Mouse (Mus musculus) midbrain, embryonic 13.5 days (tissue): Measurements from ENCODE around the gene Dpysl4. TPM values are rescaled to one million over a fixed set of nuclear protein-coding genes. Genes with fewer than 3 reads are reported as not detected.

Source experiments
- ATAC-seq: fragments of 200-750 bp; cut with Nextera tagmentation; 2 replicates; pipeline ENCODE4 v1.8.0; 2017; ENCODE audit warnings: mild to moderate bottlenecking, moderate TSS enrichment, moderate library complexity
- H3K27ac ChIP-seq: fragments of 300-500 bp; sonication (generic); 2 replicates; pipeline ENCODE4 v1.5.1; 2015; ENCODE audit warnings: inconsistent platforms, mild to moderate bottlenecking, moderate library complexity
- H3K27me3 ChIP-seq: fragments of 300-500 bp; sonication (generic); 2 replicates; pipeline ENCODE4 v1.6.1; 2015; ENCODE audit warnings: mild to moderate bottlenecking, inconsistent platforms
- H3K36me3 ChIP-seq: fragments of 300-500 bp; sonication (generic); 2 replicates; pipeline ENCODE4 v1.6.1; 2015; ENCODE audit warnings: mild to moderate bottlenecking, inconsistent platforms
- H3K4me1 ChIP-seq: fragments of 300-500 bp; sonication (generic); replicated peaks from 2 replicates; pipeline ENCODE4 v1.6.1; 2015; ENCODE audit warnings: inconsistent platforms
- H3K4me2 ChIP-seq: fragments of 300-500 bp; sonication (generic); replicated peaks from 2 replicates; pipeline ENCODE4 v1.6.1; 2015; ENCODE audit warnings: moderate library complexity, mild to moderate bottlenecking, inconsistent platforms
- H3K4me3 ChIP-seq: fragments of 300-500 bp; sonication (generic); replicated peaks from 2 replicates; pipeline ENCODE4 v1.5.1; 2015; ENCODE audit warnings: mild to moderate bottlenecking, inconsistent platforms
- H3K9ac ChIP-seq: fragments of 300-500 bp; sonication (generic); replicated peaks from 2 replicates; pipeline ENCODE4 v1.6.1; 2015; ENCODE audit warnings: mild to moderate bottlenecking, inconsistent platforms
- H3K9me3 ChIP-seq: fragments of 300-500 bp; sonication (generic); 2 replicates; pipeline ENCODE4 v1.6.1; 2016; ENCODE audit warnings: mild to moderate bottlenecking, inconsistent platforms
- WGBS: fragments of 180-500 bp; shearing (Covaris S2); methylation state at CpG from one replicate; pipeline ENCODE4 v1.1.7; 2015; 5-methylcytosine and 5-hydroxymethylcytosine counted together
- polyA plus RNA-seq: library from polyadenylated mRNA; unstranded; fragments of >200 nt; fragmentation: Nextera tagmentation; extraction: Ambion mirVana; gene quantifications from 2 replicates; pipeline ENCODE4 v1.2.1, GENCODE M21; 2015

Gene Dpysl4
- polyA plus RNA-seq: 224 and 225 TPM in 2 replicates

DNA sequence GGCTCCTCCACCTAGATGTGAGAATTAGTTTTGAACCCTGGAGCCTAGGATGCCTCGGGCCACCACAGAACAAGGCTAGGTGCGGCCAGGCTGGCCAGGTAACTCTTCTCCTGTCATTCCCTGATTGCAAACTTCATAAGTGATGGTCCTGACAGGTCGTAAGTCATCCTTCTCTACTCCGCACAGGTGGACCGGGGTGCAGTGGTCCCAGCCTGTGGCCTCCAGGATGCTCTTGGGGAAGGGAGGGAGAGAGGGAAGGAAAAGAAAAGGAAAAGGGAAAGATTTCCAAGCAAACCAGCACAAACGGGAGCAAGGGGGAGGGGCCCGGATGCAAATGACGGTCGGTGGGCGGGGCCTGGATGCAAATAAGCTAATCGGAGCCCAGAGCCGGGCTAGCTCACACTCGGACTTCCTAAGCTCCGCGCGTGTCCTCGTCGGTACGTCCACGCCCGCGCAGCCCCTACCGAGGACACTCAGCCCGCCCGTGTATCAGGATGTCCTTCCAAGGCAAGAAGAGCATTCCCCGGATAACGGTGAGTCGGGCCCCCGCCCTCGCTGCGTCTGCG lies at the start of gene Dpysl4:
TSS of gene Dpysl4 (plus strand) at position 373 of the 566 bp plus-strand sequence.
- WGBS: 5% methylated on average over 32 of the region's 32 CpGs

DNA sequence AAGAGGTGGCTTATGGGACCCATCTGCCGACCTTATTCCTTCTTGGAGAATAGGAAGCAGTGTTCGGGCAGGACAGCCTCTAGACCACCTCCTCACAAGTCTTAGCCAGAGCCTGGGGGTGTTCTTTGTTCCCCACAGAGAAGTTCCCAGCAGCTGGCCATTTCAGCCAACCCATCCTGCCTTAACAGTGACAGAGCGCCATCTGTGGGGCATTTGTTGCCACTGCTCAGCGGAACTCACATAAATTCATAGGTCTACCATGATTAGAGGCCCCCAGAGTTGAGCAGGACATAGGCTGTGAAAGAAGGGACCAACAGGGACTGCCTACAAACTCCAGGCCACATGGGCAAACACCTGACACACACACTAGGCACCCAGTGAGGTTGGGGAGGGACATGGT lies 22.4 kb upstream of the Dpysl4 start:
- no peak for ATAC-seq
- 46% methylated on average over 4 of the region's 4 CpGs for WGBS
- H3K4me2 ChIP-seq: no peak overlapping the region
- no peak overlapping the region for H3K27ac ChIP-seq
- H3K4me3 ChIP-seq: no peak overlapping the region
- H3K9ac ChIP-seq: no peak overlapping the region
- H3K27me3 ChIP-seq: no peaks in the 10 kb centered on the region
- no peaks in the 10 kb centered on the region for H3K9me3 ChIP-seq
- no peaks in the 10 kb centered on the region for H3K4me1 ChIP-seq
- H3K36me3 ChIP-seq: no peaks in the 10 kb centered on the region

More for the DNA sequence above, at the start of gene Dpysl4:
- Histone ChIP-seq H3K36me3 (peaks cover 22% of the 10 kb centered on the region), H3K4me3 (peak within 1 kb of the TSS; percentile 82), H3K27me3 (peaks cover 6% of the 10 kb centered on the region; the same call in 1 of the 2 replicates), H3K9me3 (no peaks in the 10 kb centered on the region), H3K27ac (peak within 1 kb of the TSS; percentile 84), H3K9ac (peak within 1 kb of the TSS; percentile 97), H3K4me1 (peaks cover 47% of the 10 kb centered on the region), H3K4me2 (peak within 1 kb of the TSS; percentile 81)
- peak; percentile 88 for ATAC-seq

DNA sequence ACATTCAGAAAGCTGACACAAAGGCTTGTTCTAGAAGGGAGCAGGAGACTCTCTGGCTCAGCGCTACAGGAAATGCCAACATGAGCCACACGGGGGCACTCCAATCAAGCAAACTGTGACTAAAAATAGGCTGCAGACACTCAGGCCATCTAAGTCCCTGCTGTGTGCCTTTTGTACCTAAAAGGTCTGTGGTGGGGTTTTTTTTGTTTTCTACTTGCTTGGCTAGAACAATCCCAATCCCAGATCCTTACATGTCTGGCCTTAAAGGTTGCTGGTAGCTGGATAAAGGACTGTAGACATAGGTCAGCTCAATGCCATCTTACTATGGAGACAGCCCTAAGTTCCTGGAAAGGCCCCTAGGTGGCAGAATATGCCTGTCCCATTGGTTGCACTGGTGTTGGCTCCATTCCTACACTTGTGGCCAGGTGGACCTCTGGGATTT lies 17.6 kb upstream of the Dpysl4 start:
- Histone ChIP-seq H3K4me1 (no peaks in the 10 kb centered on the region), H3K27me3 (no peaks in the 10 kb centered on the region), H3K4me3 (no peak overlapping the region), H3K9ac (no peak overlapping the region), H3K4me2 (no peak overlapping the region), H3K36me3 (no peaks in the 10 kb centered on the region), H3K27ac (no peak overlapping the region), H3K9me3 (no peaks in the 10 kb centered on the region)
- peak; percentile 88 for ATAC-seq
- WGBS: 0% methylated on average over 2 of the region's 2 CpGs

DNA sequence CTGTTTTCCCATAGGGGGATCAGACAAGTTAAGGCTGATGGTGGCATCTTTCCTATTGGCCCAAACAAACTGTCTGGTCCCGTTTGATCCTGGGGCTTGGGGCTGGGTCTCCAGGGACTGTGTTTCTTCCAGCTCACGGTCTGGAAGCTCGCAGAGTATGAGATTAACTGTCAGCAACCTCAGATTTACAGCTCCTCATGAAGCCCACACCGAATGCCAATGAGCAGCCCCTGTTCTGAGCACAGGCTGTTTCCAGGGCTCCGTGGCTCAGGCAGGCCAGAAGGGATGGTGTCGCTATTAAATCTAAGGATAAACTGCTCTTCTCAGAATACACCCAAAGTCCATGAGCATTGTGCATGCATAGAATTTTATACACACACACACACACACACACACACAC lies 11.6 kb upstream of the Dpysl4 start:
- Histone ChIP-seq H3K4me1 (peaks cover 54% of the 10 kb centered on the region), H3K4me2 (no peak overlapping the region), H3K36me3 (no peaks in the 10 kb centered on the region), H3K27ac (peak overlapping the region; percentile 67), H3K9ac (no peak overlapping the region), H3K4me3 (no peak overlapping the region), H3K27me3 (no peaks in the 10 kb centered on the region), H3K9me3 (no peaks in the 10 kb centered on the region)
- 0 out of 2 replicates have a peak, but pooled peaks have one; percentile 40 for ATAC-seq
- WGBS: 21% methylated on average over 6 of the region's 6 CpGs

DNA sequence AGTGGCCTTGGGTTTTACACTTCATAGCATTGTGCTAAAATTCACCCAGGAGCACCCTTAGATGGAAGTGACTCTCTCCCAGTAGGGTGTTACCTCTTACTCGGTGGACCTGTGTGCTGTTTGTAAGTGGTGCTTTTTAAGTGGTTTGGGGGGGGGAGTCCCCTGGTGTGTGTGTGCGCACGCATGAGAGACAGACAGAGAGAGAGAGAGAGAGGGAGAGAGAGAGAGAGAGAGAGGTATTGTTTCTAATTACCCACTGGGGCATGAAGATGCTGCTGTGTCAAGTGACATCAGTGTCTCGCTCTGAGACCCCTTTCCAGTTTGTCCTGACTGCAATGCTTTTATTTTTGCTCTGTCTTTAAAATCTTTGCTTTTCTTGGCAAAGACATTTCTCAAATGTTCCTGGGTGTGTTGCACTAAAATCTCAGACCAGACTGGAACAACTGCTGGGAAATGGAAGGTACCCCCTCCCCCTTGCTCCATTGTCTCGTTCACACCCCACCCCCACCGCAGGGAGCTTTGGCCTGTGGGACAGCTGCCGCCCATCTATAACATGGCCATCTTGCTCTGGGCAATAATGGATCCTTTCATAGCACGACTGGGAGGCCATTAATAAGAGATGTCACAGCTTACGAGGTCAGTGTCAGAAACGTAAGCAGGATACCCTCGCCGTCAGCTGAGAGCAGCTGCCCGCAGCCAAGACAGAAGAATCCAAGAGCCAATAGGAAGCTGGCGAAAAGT lies 10.6 kb upstream of the Dpysl4 start:
- Histone ChIP-seq H3K4me3 (no peak overlapping the region), H3K9me3 (no peaks in the 10 kb centered on the region), H3K9ac (no peak overlapping the region), H3K27ac (peak overlapping the region; percentile 67), H3K4me2 (peak overlapping the region; percentile 4; the same call in 1 of the 2 replicates), H3K4me1 (peaks cover 54% of the 10 kb centered on the region), H3K27me3 (no peaks in the 10 kb centered on the region), H3K36me3 (no peaks in the 10 kb centered on the region)
- 18% methylated on average over 14 of the region's 14 CpGs for WGBS
- peak; percentile 35; the same call in 1 of the 2 replicates for ATAC-seq

DNA sequence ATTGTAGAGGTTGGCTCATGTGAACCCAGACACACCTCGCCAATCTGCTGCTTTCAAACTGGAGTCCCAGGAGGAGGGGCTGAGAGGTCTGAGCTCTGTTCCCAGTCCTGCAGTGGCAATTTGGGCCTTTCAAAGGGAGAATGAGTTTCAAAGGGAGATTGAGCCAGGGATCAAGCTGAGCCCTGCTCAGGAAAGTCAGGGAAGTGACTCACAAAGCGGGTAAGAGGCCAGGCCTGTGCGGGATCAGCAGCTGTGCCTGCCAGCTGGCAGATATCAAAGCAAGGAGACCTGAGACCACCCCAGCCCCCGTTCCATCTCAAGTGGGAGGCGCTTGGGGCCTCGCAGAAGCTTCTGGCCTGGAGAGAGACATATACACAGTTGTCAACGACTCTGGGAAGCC lies 8.5 kb upstream of the Dpysl4 start:
- no peak overlapping the region for H3K4me3 ChIP-seq
- no peaks in the 10 kb centered on the region for H3K9me3 ChIP-seq
- H3K4me2 ChIP-seq: no peak overlapping the region
- ATAC-seq: peak; percentile 12; the same call in 1 of the 2 replicates
- peak overlapping the region; percentile 59 for H3K27ac ChIP-seq
- H3K36me3 ChIP-seq: no peaks in the 10 kb centered on the region
- H3K9ac ChIP-seq: no peak overlapping the region
- WGBS: 11% methylated on average over 7 of the region's 7 CpGs
- peaks cover 2% of the 10 kb centered on the region; the same call in 1 of the 2 replicates for H3K27me3 ChIP-seq
- peaks cover 57% of the 10 kb centered on the region for H3K4me1 ChIP-seq

DNA sequence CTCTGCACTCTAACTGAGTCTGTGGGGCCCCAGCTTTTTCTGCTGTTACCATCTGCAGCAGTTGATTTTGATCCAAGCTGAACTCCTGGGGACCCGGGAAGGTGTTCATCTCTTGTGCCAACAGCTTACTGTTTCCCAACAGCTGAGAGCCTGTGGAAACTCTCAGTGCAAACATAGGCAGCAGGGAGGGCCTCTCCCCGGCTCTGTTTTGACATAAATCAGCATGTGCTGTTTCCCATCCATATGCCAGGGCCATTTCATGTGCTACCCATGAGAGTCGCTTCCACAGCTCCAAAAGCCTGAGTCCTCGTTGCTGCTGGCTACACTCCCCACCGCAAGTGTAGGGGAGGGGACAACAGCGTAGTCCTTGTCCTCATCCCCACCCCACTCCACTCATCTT lies 7.6 kb upstream of the Dpysl4 start:
- 54% methylated on average over 6 of the region's 6 CpGs for WGBS
- Histone ChIP-seq H3K4me2 (no peak overlapping the region), H3K27ac (peak overlapping the region; percentile 59; the same call in 1 of the 2 replicates), H3K4me1 (peaks cover 57% of the 10 kb centered on the region), H3K9ac (no peak overlapping the region), H3K4me3 (no peak overlapping the region), H3K27me3 (peaks cover 3% of the 10 kb centered on the region; the same call in 1 of the 2 replicates), H3K36me3 (no peaks in the 10 kb centered on the region), H3K9me3 (no peaks in the 10 kb centered on the region)
- no peak for ATAC-seq

DNA sequence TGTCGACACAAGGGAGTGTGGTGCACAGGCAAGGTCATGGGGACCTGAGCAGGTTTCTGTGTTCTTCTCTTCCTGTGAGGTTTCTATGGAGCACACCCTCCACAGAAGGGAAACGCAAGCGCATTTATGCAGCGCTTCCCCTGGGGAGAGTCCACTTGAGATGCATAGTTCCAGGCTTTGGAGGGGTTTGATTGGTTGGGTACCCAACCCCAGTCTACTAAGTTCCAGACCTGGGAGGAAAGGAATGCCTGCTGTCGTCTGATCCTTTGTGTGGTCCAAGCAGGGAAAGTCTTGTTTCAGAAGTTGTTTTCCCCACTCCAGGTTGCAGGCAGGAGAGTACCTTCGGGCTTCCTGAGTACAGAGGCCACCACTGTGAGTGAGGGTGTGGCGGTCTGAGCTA lies 6.7 kb upstream of the Dpysl4 start:
- Histone ChIP-seq H3K4me1 (peaks cover 53% of the 10 kb centered on the region), H3K9me3 (no peaks in the 10 kb centered on the region), H3K27me3 (peaks cover 3% of the 10 kb centered on the region; the same call in 1 of the 2 replicates), H3K4me2 (no peak overlapping the region), H3K27ac (no peak overlapping the region), H3K36me3 (no peaks in the 10 kb centered on the region), H3K9ac (no peak overlapping the region), H3K4me3 (no peak overlapping the region)
- 77% methylated on average over 7 of the region's 7 CpGs for WGBS
- no peak for ATAC-seq

DNA sequence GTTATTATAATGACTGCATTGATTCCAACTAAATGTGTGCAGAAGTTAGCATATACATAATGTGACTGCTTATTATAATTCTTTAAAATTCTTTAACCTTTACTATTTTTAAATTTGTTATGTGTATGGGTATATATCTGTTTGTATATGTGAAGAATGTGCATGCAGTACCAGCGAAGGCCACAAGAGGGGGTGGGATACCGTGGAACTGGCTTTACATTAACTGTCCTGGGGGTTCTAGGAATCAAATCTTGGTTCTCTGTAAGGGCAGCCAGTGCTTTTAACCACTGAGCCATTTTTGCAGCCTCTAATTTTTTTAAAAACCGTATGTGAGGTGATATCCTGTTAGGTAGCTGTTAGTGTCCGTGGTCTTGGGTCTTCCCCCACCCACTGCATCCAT lies 5.1 kb upstream of the Dpysl4 start:
- H3K4me2 ChIP-seq: no peak overlapping the region
- peaks cover 41% of the 10 kb centered on the region for H3K4me1 ChIP-seq
- H3K27ac ChIP-seq: no peak overlapping the region
- H3K36me3 ChIP-seq: no peaks in the 10 kb centered on the region
- no peak for ATAC-seq
- peaks cover 6% of the 10 kb centered on the region; the same call in 1 of the 2 replicates for H3K27me3 ChIP-seq
- 72% methylated on average over 4 of the region's 4 CpGs for WGBS
- no peak overlapping the region for H3K4me3 ChIP-seq
- no peaks in the 10 kb centered on the region for H3K9me3 ChIP-seq
- H3K9ac ChIP-seq: no peak overlapping the region

DNA sequence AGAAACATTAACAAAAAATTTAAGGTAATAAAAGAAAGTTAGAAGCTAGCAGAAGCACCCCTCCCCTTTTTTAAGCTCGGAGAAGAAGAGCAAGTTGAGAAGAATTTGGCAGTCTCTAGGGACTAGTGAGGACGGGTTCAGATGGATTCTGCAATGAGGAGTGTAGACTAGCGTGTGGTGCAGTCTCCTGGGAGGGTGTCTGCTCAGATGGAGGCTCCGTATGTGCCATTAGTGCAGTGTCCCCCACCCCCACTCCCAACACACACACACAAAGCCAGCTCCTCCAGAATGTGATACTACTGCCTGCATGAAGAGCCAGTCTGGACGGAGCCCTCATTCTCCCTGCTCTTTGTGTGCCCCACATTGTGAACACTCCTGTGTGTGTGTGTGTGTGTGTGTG lies 4.6 kb upstream of the Dpysl4 start:
- no peak for ATAC-seq
- Histone ChIP-seq H3K4me3 (no peak overlapping the region), H3K36me3 (no peaks in the 10 kb centered on the region), H3K4me2 (no peak overlapping the region), H3K27ac (no peak overlapping the region), H3K9me3 (no peaks in the 10 kb centered on the region), H3K4me1 (peaks cover 37% of the 10 kb centered on the region), H3K9ac (no peak overlapping the region), H3K27me3 (peaks cover 6% of the 10 kb centered on the region; the same call in 1 of the 2 replicates)
- WGBS: 61% methylated on average over 5 of the region's 5 CpGs

DNA sequence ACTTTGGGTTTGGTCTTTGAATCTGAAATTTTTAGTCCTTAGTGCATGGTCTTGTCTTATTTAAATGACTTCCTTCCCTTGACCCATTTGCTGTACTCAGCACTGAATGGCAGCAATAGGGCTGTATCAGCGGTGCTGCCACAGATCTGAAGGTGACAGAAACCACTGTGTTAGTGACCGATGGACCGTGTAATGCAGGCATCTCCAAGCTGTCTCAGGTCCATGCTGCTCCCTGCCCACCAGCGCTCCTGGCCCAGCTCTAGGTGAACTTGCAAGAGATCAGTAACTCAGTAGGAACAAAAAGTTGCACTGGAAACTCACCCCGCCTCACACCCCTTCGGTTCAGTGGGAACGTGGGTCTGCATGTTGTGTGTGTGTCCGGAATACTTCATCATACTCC lies 3.5 kb upstream of the Dpysl4 start:
- peaks cover 6% of the 10 kb centered on the region; the same call in 1 of the 2 replicates for H3K27me3 ChIP-seq
- WGBS: 60% methylated on average over 8 of the region's 8 CpGs
- H3K4me1 ChIP-seq: peaks cover 34% of the 10 kb centered on the region
- no peaks in the 10 kb centered on the region for H3K9me3 ChIP-seq
- ATAC-seq: no peak
- H3K27ac ChIP-seq: no peak overlapping the region
- H3K4me2 ChIP-seq: no peak overlapping the region
- no peaks in the 10 kb centered on the region for H3K36me3 ChIP-seq
- no peak overlapping the region for H3K9ac ChIP-seq
- H3K4me3 ChIP-seq: no peak overlapping the region

DNA sequence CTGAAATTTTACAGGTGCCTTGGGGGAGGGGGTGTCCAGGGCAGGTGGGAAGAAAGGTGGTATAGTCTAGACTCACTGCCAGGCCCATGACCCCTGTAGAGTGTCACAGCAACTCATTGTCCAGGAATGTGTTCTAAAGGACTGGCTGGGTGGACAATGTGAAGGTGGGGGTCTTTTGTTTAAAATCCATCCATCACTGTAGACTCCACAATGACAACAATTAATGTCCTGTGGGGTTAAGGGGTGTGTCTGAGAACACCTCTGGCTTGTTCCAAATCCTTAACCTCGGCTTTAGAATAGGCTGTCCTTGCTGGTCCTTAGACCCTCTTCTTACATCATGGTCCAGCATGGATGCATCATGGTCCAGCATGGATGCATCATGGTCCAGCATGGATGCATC lies 1.5 kb upstream of the Dpysl4 start:
- H3K4me3 ChIP-seq: no peak overlapping the region
- H3K27ac ChIP-seq: no peak overlapping the region
- peaks cover 6% of the 10 kb centered on the region; the same call in 1 of the 2 replicates for H3K27me3 ChIP-seq
- WGBS: 55% methylated on average over 1 of the region's 1 CpGs
- no peak for ATAC-seq
- no peak overlapping the region for H3K4me2 ChIP-seq
- no peaks in the 10 kb centered on the region for H3K9me3 ChIP-seq
- H3K36me3 ChIP-seq: peaks cover 8% of the 10 kb centered on the region
- no peak overlapping the region for H3K9ac ChIP-seq
- peaks cover 36% of the 10 kb centered on the region for H3K4me1 ChIP-seq
